Mouse (Mus musculus) CD4-positive, CD25-positive, alpha-beta regulatory T cell, adult 2 months (primary cell): Measurements from ENCODE around the gene Oxct2a.

Experiments
- DNase-seq: peaks from one replicate; pipeline ENCODE4 v3.0.0-alpha.2; 2012; ENCODE audit warnings: low read depth, low spot score

The Oxct2a gene

DNA sequence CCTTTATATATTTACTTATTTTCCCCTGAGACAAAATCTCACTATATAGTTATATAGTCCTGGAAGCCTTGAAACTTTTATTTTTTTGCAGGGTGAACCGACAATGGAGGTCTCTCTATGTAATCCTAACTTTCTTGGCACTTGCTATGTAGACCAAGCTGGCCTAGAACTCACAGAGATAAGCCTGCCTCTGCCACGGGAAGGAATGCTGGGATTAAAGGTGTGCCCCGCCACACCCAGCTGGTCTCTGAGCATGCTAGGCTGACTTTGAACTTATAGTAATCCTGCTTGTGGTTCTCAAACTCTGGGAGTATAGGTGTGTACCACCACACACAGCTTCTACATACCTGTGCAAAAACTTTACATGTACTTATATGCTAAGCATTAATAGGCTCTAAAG lies 43.3 kb downstream of the Oxct2a start:
- no peak for DNase-seq
